Mouse (Mus musculus) heart, postnatal 36 days (tissue): ENCODE results near the gene Lyrm7. TPM values are rescaled to one million over a fixed set of nuclear protein-coding genes. Genes with fewer than 3 reads are reported as not detected.

Experiments used
- DNase-seq, 2 experiments: peaks; one replicate each; pipeline ENCODE4 v3.0.0; 2021 to 2022
- intact Hi-C: fragments of 180-260 bp; cut with DNase I; formaldehyde crosslinking; loops from one replicate; pipeline ENCODE4 v1.15.1; 2025
- total RNA-seq, 2 experiments: library from RNA; stranded (reverse); gene quantifications; 2 replicates each; pipeline ENCODE4 v1.2.3; 2021

The Lyrm7 gene
- total RNA-seq, 2 experiments from 2014 or later, result 37.9 to 39.0 TPM

DNA sequence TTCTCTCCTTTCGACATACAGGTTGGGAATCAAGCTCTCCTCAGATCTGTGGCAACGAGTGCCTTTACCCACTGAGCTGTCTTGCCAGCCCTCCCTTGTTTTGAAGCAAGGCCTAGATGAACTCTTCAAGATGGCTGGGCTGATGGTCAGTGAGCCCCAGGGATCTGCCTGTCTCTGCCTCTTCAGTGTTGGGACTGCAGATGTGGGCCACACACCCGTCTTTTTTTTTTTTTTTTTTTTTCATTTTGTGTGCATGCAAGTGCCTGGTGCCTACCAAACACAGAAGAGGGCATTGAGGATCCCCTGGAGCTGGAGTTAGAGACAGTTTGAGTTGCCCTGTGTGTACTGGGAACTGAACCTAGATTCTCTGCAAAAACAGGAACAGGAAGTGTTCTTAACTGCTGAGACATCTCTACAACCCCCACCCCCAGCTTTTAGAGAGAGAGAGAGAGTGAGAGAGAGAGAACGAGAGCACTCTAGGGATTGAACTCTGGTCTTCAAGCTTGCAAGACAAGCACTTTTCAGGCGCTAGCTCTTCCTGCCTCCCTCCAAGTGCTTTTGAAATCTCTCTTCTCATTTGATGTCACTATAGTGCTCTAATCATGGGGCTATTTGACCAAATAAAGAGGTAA, 23.6 kb upstream of the Lyrm7 start:
- no peak for DNase-seq
- intact Hi-C loops, result loop anchor here (5.0 kb wide), 1 partner anchor 153 kb away; no protein-coding TSS in a partner anchor

GRCm38 (mm10) chr11:54882671-54883070, 22.0 kb upstream of the Lyrm7 start:
- DNase-seq, result peak; percentile 67 to 69

DNA sequence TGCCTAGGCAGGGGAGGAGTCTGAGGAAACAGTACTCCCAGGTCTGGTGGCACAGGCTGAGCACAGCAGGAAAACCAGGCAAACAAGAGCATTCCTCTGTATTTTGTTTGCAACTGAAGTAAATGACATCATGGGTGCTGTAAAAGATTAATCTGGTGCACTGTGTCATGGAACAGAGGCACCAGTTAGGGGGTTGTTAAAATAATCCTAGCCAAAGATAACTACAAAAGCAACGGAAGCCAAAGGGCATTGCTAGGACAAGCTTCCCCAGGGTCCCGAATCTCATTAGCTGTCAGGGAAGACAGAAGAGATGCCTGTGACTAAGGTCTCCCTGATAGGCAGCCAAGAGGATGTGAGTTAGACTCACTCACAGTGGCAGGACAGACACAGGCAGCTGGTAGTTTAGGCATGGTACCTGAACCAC, 20.3 kb upstream of the Lyrm7 start:
- intact Hi-C loops, result loop anchor here (5.0 kb wide), 1 partner anchor 156 kb away; no protein-coding TSS in a partner anchor
- DNase-seq, result no peak

More at GRCm38 (mm10) chr11:54882671-54883070, 22.0 kb upstream of the Lyrm7 start:
- intact Hi-C loops, result loop anchor here (5.0 kb wide), 1 partner anchor 155 kb away; no protein-coding TSS in a partner anchor

DNA sequence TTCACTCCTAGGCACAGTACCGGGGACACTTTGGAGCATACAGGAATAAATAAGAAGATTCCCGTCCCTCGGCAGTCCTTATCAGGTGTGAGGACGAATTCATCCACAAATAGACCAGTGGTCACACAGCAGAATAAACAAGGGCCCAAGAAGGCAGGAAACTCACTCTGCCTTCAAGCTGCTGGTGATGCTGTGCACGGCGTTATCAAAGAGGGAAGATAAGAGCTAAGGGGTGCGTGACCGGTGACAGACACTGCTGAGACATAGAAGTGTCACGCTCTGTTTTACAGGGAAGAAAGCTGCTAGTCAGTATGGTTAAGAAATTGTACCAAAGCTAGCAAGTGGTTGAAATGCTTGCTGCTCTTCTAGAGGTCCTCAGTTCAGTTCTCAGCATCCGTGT, 19.2 kb upstream of the Lyrm7 start:
- intact Hi-C loops, result loop anchor here (1.0 to 5.0 kb wide), 4 partner anchors 49 to 207 kb away; no protein-coding TSS in a partner anchor
- no peak for DNase-seq

GRCm38 (mm10) chr11:54879434-54879833, 18.7 kb upstream of the Lyrm7 start:
- peak in 1 of 2 experiments; percentile 62 for DNase-seq
- intact Hi-C loops, result loop anchor here (1.0 to 5.0 kb wide), 3 partner anchors 50 to 208 kb away; no protein-coding TSS in a partner anchor

DNA sequence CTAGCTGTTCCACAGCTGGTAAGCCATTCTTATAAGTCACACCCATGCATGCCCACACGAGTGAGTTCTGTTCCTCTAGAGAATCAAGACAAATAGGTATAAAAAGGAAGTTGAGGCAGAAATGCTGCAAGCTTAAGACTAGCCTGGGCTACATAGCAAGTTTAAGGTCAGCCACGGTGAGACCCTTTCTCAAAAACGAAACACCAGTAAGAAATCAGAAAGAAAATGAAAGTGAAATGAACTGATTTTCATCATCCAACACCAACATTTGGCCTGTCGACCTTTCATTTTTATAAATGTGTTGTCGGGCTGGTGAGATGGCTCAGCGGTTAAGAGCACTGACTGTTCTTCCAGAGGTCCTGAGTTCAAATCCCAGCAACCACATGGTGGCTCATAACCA, 18.2 kb upstream of the Lyrm7 start:
- DNase-seq, result no peak
- intact Hi-C loops, result loop anchor here (1.0 to 5.0 kb wide), 3 partner anchors 50 to 208 kb away; no protein-coding TSS in a partner anchor

DNA sequence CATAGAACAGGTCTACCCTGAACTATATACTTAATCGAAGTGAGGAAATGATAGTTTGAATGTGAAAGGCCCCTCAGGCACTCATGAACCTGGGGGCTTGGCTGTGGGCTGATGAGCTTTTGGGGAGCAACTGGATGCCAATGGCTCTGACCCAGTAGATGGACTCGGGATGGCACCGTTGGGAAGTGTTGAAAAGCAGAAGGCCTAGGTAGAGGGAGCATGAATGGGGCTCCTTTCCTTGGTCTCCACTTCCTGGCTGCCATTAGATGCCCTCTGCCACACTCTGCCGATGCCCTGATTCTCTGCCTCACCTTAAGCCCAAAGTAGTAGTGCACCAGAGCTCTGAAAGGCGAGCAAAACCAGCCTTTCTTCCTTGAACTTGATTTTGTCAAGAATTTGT, 15.3 kb upstream of the Lyrm7 start:
- intact Hi-C loops, result loop anchor here (5.0 kb wide), 1 partner anchor 211 kb away; no protein-coding TSS in a partner anchor
- DNase-seq, result no peak

GRCm38 (mm10) chr11:54871831-54872537, 11.3 kb upstream of the Lyrm7 start:
- intact Hi-C loops, result no loop called here

DNA sequence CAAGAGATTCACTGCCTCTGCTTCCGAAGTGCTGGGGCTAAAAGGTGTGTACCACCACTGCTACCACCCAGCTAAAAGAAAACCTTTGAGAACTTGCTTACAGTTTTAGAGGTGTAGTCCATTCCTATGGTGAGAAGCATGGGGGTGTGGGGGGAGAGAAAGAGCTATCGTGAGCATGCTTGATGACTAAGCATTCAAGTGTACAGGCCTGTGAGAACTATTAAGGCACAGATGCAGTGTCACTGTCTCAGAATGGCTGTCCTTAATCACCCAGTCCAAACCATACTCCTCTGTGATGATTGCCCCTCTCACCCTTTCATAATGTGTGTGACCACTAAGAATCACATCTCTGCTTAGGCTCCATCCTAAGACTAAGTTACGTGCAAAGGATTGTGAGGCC, 8.6 kb upstream of the Lyrm7 start:
- intact Hi-C loops, result loop anchor here (10.0 kb wide), 2 partner anchors 305 to 345 kb away; partner anchors contain the start of gene Rapgef6
- no peak for DNase-seq

More at GRCm38 (mm10) chr11:54871831-54872537, 11.3 kb upstream of the Lyrm7 start:
- DNase-seq, result no peak

DNA sequence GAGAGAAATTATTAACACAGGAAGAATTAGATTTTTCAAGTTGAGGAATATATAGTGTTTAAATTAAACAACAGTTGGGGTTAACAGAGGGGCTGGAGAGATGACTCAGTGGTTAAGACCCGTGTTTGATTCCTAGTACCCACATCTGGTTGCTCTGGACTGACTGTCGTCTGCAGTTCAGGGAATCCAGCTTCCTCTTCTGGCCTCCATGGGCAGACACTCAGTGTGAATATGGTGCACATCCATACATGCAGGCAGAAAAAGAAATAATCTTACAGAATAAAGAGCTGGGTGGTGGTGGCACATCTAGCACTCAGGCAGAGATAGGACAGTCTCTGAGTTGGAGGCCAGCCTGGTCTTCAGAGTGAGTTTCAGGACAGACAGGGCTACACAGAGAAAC, 7.7 kb upstream of the Lyrm7 start:
- intact Hi-C loops, result loop anchor here (10.0 kb wide), 2 partner anchors 304 to 344 kb away; partner anchors contain the start of gene Rapgef6
- DNase-seq, result no peak

- no peak for DNase-seq
- intact Hi-C loops, result loop anchor here (10.0 kb wide), 2 partner anchors 303 to 343 kb away; partner anchors contain the start of gene Rapgef6
Observed at GRCm38 (mm10) chr11:54867903-54868434, 7.3 kb upstream of the Lyrm7 start.

GRCm38 (mm10) chr11:54867049-54867385, 6.3 kb upstream of the Lyrm7 start:
- no peak for DNase-seq
- intact Hi-C loops, result loop anchor here (10.0 kb wide), 2 partner anchors 302 to 342 kb away; partner anchors contain the start of gene Rapgef6

GRCm38 (mm10) chr11:54866119-54867048, 5.7 kb upstream of the Lyrm7 start, which contains the start of gene Hint1:
Hint1 (plus strand) TSS chr11:54866383.
- intact Hi-C loops, result loop anchor here (10.0 kb wide), 2 partner anchors 302 to 342 kb away; partner anchors contain the start of gene Rapgef6
- DNase-seq, result peak; percentile 93 to 97

GRCm38 (mm10) chr11:54865330-54866085, 4.8 kb upstream of the Lyrm7 start:
- DNase-seq, result no peak

DNA sequence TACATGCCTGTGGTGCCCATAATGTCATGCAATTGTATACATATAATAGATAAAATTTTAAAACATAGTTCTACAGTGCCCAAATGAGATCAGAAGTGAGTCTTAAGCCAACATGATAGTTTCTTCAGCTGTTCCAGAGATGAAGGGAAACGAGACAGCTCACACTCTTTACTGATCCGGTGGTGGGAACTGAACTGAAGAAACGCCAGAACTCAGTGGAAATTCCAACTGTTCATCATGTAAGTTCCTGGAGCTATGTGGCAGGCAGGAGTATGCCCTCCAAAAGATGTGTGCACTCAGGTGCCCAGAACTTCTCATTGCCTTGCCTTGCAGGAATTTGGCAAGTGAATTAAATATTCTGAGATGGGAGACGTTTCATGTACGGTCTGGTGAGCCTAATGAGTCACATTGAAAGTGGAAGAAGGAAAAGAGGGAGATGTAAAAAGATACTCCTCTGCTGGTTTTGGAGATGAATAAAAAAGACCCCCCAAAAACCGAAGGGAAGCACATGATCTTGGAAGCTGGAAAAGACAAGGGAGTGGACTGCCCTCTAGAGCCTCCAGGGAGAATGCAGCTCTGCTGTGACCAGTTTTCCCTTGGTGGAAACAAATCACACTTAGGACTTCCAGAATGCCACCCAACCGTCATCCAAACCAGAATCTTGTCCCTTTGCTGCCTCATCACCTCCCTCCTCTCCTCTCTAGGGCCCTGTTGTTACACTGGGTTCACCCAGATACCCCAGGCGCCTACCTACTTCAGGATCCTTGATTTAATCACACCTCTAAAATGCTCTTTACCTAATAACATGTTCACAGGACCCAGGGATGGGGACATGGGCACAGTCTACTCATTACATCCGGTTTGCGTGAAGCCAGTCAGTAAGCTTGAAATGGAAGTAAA, 2.2 kb upstream of the Lyrm7 start:
- intact Hi-C loops, result loop anchor here (1.0 to 10.0 kb wide), 3 partner anchors 160 to 338 kb away; partner anchors contain the start of gene Rapgef6
- peak; percentile 61 to 65 for DNase-seq

More at GRCm38 (mm10) chr11:54865330-54866085, 4.8 kb upstream of the Lyrm7 start:
- intact Hi-C loops, result loop anchor here (10.0 kb wide), 2 partner anchors 301 to 341 kb away; partner anchors contain the start of gene Rapgef6

GRCm38 (mm10) chr11:54861471-54862420, 1.0 kb upstream of the Lyrm7 start:
- no peak for DNase-seq
- intact Hi-C loops, result loop anchor here (2.0 to 10.0 kb wide), 3 partner anchors 75 to 337 kb away; partner anchors contain the start of genes Cdc42se2 and Rapgef6
